Mouse (Mus musculus) right cerebral cortex, postnatal 4 days (tissue): Measurements from ENCODE around the gene Rbm38.

ENCODE experiments used
- DNase-seq: peaks from one replicate; pipeline ENCODE4 v3.0.0-alpha.2; 2022

Rbm38 gene

GRCm38 (mm10) chr2:173020430-173020829 lies at the start of gene Rbm38:
Rbm38 (plus strand) TSS chr2:173020498.
- DNase-seq = no peak

- no peak for DNase-seq
These were observed 48.4 kb upstream of the Rbm38 start for GRCm38 (mm10) chr2:172971865-172972264.

GRCm38 (mm10) chr2:172973806-172974565 lies 46.3 kb upstream of the Rbm38 start:
- no peak for DNase-seq

GRCm38 (mm10) chr2:172974701-172975100 lies 45.6 kb upstream of the Rbm38 start:
- DNase-seq = no peak

GRCm38 (mm10) chr2:172975159-172975558 lies 45.1 kb upstream of the Rbm38 start:
- no peak for DNase-seq

- DNase-seq = no peak
These were observed 43.5 kb upstream of the Rbm38 start for GRCm38 (mm10) chr2:172976661-172977238.

GRCm38 (mm10) chr2:172977409-172978130 lies 42.7 kb upstream of the Rbm38 start, which contains the start of gene Spo11:
Spo11 (plus strand) TSS chr2:172977700.
- DNase-seq = no peak

GRCm38 (mm10) chr2:172978131-172978633 lies 42.1 kb upstream of the Rbm38 start:
- no peak for DNase-seq

GRCm38 (mm10) chr2:172979666-172980345 lies 40.5 kb upstream of the Rbm38 start:
- no peak for DNase-seq

GRCm38 (mm10) chr2:172982776-172983561 lies 37.3 kb upstream of the Rbm38 start:
- no peak for DNase-seq

GRCm38 (mm10) chr2:172990161-172990560 lies 30.1 kb upstream of the Rbm38 start:
- DNase-seq = no peak

GRCm38 (mm10) chr2:172996207-172996606 lies 24.1 kb upstream of the Rbm38 start:
- peak; percentile 92 for DNase-seq

- DNase-seq = no peak
These were observed 22.6 kb upstream of the Rbm38 start for GRCm38 (mm10) chr2:172997748-172998147.

GRCm38 (mm10) chr2:172998478-172998877 lies 21.8 kb upstream of the Rbm38 start:
- no peak for DNase-seq

GRCm38 (mm10) chr2:172999630-173000284 lies 20.5 kb upstream of the Rbm38 start, which contains the start of gene Rae1:
Rae1 (plus strand) TSS chr2:173000117.
- peak; percentile 99 for DNase-seq

- DNase-seq = no peak
These were observed 20.0 kb upstream of the Rbm38 start for GRCm38 (mm10) chr2:173000285-173000652.

GRCm38 (mm10) chr2:173000921-173001320 lies 19.4 kb upstream of the Rbm38 start:
- no peak for DNase-seq

GRCm38 (mm10) chr2:173003737-173004136 lies 16.6 kb upstream of the Rbm38 start:
- DNase-seq = no peak

GRCm38 (mm10) chr2:173010220-173010717 lies 10.0 kb upstream of the Rbm38 start:
- no peak for DNase-seq

GRCm38 (mm10) chr2:173011440-173011839 lies 8.9 kb upstream of the Rbm38 start:
- DNase-seq = no peak

- no peak for DNase-seq
These were observed 5.5 kb upstream of the Rbm38 start for GRCm38 (mm10) chr2:173014741-173015287.
